Mouse (Mus musculus): ENCODE results near the gene Glis3. TPM values are rescaled to one million over a fixed set of nuclear protein-coding genes. Genes with fewer than 3 reads are reported as not detected.

The Glis3 gene
- total and polyA plus RNA-seq, 3 experiments, result not detected

- H3K27ac ChIP-seq (ENCODE audit: control insufficient read depth, low read depth, low read length), result no peak overlapping the region
- H3K9me3 ChIP-seq (replicated peaks; ENCODE audit: insufficient read depth, low read length), result no peaks in the 10 kb centered on the region
- TF ChIP-seq KAT2A (conservative IDR thresholded peaks at IDR 0.05; ENCODE audit: low read depth, low read length) (no peak), HCFC1 (IDR thresholded peaks at IDR 0.05; ENCODE audit: low read depth, low read length) (no peak), GABPA (IDR thresholded peaks at IDR 0.05; ENCODE audit: low read depth, low read length) (no peak), SIN3A (IDR thresholded peaks at IDR 0.05; ENCODE audit: low read length) (no peak), TCF12 (IDR thresholded peaks at IDR 0.05; ENCODE audit: low read depth, low read length) (no peak), TBP (IDR thresholded peaks at IDR 0.05; ENCODE audit: low read depth, low read length) (no peak), POLR2A (IDR thresholded peaks at IDR 0.05; ENCODE audit: control insufficient read depth in 1 of 2, insufficient read depth in 1 of 2, low read depth in 1 of 2, low read length in 2 of 2, poor library complexity in 1 of 2) (no peak), POLR2AphosphoS5 (IDR thresholded peaks at IDR 0.05; ENCODE audit: borderline replicate concordance, low read depth, low read length) (no peak), NELFE (IDR thresholded peaks at IDR 0.05; ENCODE audit: low read depth, low read length) (no peak), ETS1 (IDR thresholded peaks at IDR 0.05; ENCODE audit: low read depth, low read length) (no peak), MXI1 (IDR thresholded peaks at IDR 0.05; ENCODE audit: low read depth, low read length) (no peak), GATA1 (IDR thresholded peaks at IDR 0.05; ENCODE audit: low read depth, low read length) (no peak), NRF1 (IDR thresholded peaks at IDR 0.05; ENCODE audit: insufficient read depth, low read depth, low read length, poor library complexity, severe bottlenecking) (no peak), ZKSCAN1 (IDR thresholded peaks at IDR 0.05; ENCODE audit: low read depth, low read length) (no peak), SMC3 (IDR thresholded peaks at IDR 0.05; ENCODE audit: low read depth, low read length) (no peak)
- no peak overlapping the region for H3K4me3 ChIP-seq (ENCODE audit: control insufficient read depth in 1 of 2, insufficient read depth in 1 of 2, low read depth in 2 of 2, low read length in 2 of 2)
- H3K4me1 ChIP-seq (ENCODE audit: control insufficient read depth in 1 of 2, insufficient read depth in 2 of 2, low read length in 2 of 2), result no peaks in the 10 kb centered on the region
- H3K79me2 ChIP-seq (ENCODE audit: control insufficient read depth, insufficient read depth, low read length, poor library complexity), result no peaks in the 10 kb centered on the region
- H3K36me3 ChIP-seq (ENCODE audit: control insufficient read depth in 1 of 2, insufficient read depth in 2 of 2, low read length in 2 of 2), result no peaks in the 10 kb centered on the region
- no peak overlapping the region for H3K9ac ChIP-seq (ENCODE audit: control insufficient read depth, low read depth, low read length, poor library complexity, severe bottlenecking)
- no peak for DNase-seq (ENCODE audit: low read depth, low spot score)
- H3K27me3 ChIP-seq (ENCODE audit: control insufficient read depth in 1 of 2, insufficient read depth in 2 of 2, low read length in 2 of 2), result no peaks in the 10 kb centered on the region
These were observed 141.1 kb downstream of the Glis3 start for GRCm38 (mm10) chr19:28538813-28539212.

GRCm38 (mm10) chr19:28534964-28535363 lies 144.9 kb downstream of the Glis3 start:
- Histone ChIP-seq H3K27ac (ENCODE audit: control insufficient read depth, low read depth, low read length) (no peak overlapping the region), H3K4me3 (ENCODE audit: control insufficient read depth in 1 of 2, insufficient read depth in 1 of 2, low read depth in 2 of 2, low read length in 2 of 2) (no peak overlapping the region), H3K79me2 (ENCODE audit: control insufficient read depth, insufficient read depth, low read length, poor library complexity) (no peaks in the 10 kb centered on the region), H3K9ac (ENCODE audit: control insufficient read depth, low read depth, low read length, poor library complexity, severe bottlenecking) (no peak overlapping the region), H3K27me3 (ENCODE audit: control insufficient read depth in 1 of 2, insufficient read depth in 2 of 2, low read length in 2 of 2) (no peaks in the 10 kb centered on the region), H3K9me3 (replicated peaks; ENCODE audit: insufficient read depth, low read length) (no peaks in the 10 kb centered on the region), H3K4me1 (ENCODE audit: control insufficient read depth in 1 of 2, insufficient read depth in 2 of 2, low read length in 2 of 2) (no peaks in the 10 kb centered on the region), H3K36me3 (ENCODE audit: control insufficient read depth in 1 of 2, insufficient read depth in 2 of 2, low read length in 2 of 2) (no peaks in the 10 kb centered on the region)
- no peak for TF ChIP-seq MEF2A (IDR thresholded peaks at IDR 0.05; ENCODE audit: extremely low read depth, insufficient replicate concordance, low read depth, low read length, poor library complexity, severe bottlenecking)
- no peak for TF ChIP-seq TCF12 (IDR thresholded peaks at IDR 0.05; ENCODE audit: low read depth, low read length)
- TF ChIP-seq MXI1 (IDR thresholded peaks at IDR 0.05; ENCODE audit: low read depth, low read length), result no peak
- TF ChIP-seq ZMIZ1 (IDR thresholded peaks at IDR 0.05; ENCODE audit: low read depth, low read length), result no peak
- TF ChIP-seq E2F4 (IDR thresholded peaks at IDR 0.05; ENCODE audit: borderline replicate concordance, low read depth, low read length), result no peak
- no peak for TF ChIP-seq ZC3H11A (IDR thresholded peaks at IDR 0.05; ENCODE audit: low read depth, low read length)
- TF ChIP-seq CHD2 (IDR thresholded peaks at IDR 0.05; ENCODE audit: low read length), result no peak
- TF ChIP-seq ETS1 (IDR thresholded peaks at IDR 0.05; ENCODE audit: low read depth, low read length), result no peak
- TF ChIP-seq BHLHE40 (IDR thresholded peaks at IDR 0.05; ENCODE audit: borderline replicate concordance, low read depth, low read length), result no peak
- TF ChIP-seq NRF1 (IDR thresholded peaks at IDR 0.05; ENCODE audit: insufficient read depth, low read depth, low read length, poor library complexity, severe bottlenecking), result no peak
- TF ChIP-seq SMC3 (IDR thresholded peaks at IDR 0.05; ENCODE audit: low read depth, low read length), result no peak
- TF ChIP-seq EP300 (IDR thresholded peaks at IDR 0.05; ENCODE audit: low read depth in 1 of 2, low read length in 2 of 2), result no peak
- TF ChIP-seq RAD21 (IDR thresholded peaks at IDR 0.05; ENCODE audit: low read depth, low read length), result no peak
- no peak for TF ChIP-seq SIN3A (IDR thresholded peaks at IDR 0.05; ENCODE audit: low read length)
- TF ChIP-seq RCOR1 (IDR thresholded peaks at IDR 0.05; ENCODE audit: low read depth, low read length), result no peak
- no peak for DNase-seq (ENCODE audit: low read depth, low spot score)

All from MEL (cell line).